Mouse (Mus musculus) heart, postnatal 0 days (tissue): ENCODE measurements around the gene Dnajc17. TPM values are rescaled to one million over a fixed set of nuclear protein-coding genes. Genes with fewer than 3 reads are reported as not detected.

ENCODE experiments used
- ATAC-seq: fragments of 200-750 bp; cut with Nextera tagmentation; 2 replicates; pipeline ENCODE4 v1.8.0; 2017; ENCODE audit warnings: low read depth, moderate number of reproducible peaks, moderate library complexity; ENCODE audit not compliant: insufficient read depth
- DNase-seq: peaks from one replicate; pipeline ENCODE4 v3.0.0-alpha.2; 2016; ENCODE audit warnings: low spot score
- H3K27ac ChIP-seq: fragments of 300-500 bp; sonication (generic); 2 replicates; pipeline ENCODE4 v1.5.1; 2014; ENCODE audit warnings: low read depth, mild to moderate bottlenecking
- H3K27me3 ChIP-seq: fragments of 300-500 bp; sonication (generic); 2 replicates; pipeline ENCODE4 v1.6.1; 2014; ENCODE audit warnings: low read length, mixed read lengths; ENCODE audit not compliant: control insufficient read depth, insufficient read depth
- H3K36me3 ChIP-seq: fragments of 300-500 bp; sonication (generic); replicated peaks from 2 replicates; pipeline ENCODE4 v1.6.1; 2014; ENCODE audit warnings: low read length, mixed read lengths; ENCODE audit not compliant: control insufficient read depth, insufficient read depth
- H3K4me1 ChIP-seq: fragments of 300-500 bp; sonication (generic); 2 replicates; pipeline ENCODE4 v1.6.1; 2014; ENCODE audit warnings: antibody characterized with exemption; ENCODE audit not compliant: control insufficient read depth, insufficient read depth
- H3K4me2 ChIP-seq: fragments of 300-500 bp; sonication (generic); 2 replicates; pipeline ENCODE4 v1.6.1; 2014; ENCODE audit warnings: low read depth, mild to moderate bottlenecking, low read length, moderate library complexity
- H3K4me3 ChIP-seq: fragments of 300-500 bp; sonication (generic); 2 replicates; pipeline ENCODE4 v1.5.1; 2014; ENCODE audit warnings: low read depth, low read length
- H3K9ac ChIP-seq: fragments of 300-500 bp; sonication (generic); replicated peaks from 2 replicates; pipeline ENCODE4 v1.6.1; 2014; ENCODE audit warnings: low read depth, low read length, mixed read lengths
- H3K9me3 ChIP-seq: fragments of 300-500 bp; sonication (generic); replicated peaks from 2 replicates; pipeline ENCODE4 v1.6.1; 2016; ENCODE audit warnings: low read length; ENCODE audit not compliant: control insufficient read depth
- CTCF ChIP-seq: IDR thresholded peaks from 2 replicates; pipeline ENCODE4 v1.5.1; 2016; ENCODE audit warnings: antibody characterized with exemption, control low read depth, low read depth
- EP300 ChIP-seq: IDR thresholded peaks from 2 replicates; pipeline ENCODE4 v1.6.1; 2016; ENCODE audit warnings: antibody characterized with exemption, low read depth
- WGBS: fragments of 180-500 bp; shearing (Covaris S2); extraction: QIAGEN DNeasy Blood & Tissue Kit; methylation state at CpG from one replicate; pipeline ENCODE4 v1.1.7; 2014; 5-methylcytosine and 5-hydroxymethylcytosine counted together
- polyA plus RNA-seq: library from polyadenylated mRNA; unstranded; fragments of >200 nt; fragmentation: Nextera tagmentation; extraction: Ambion mirVana; gene quantifications from 2 replicates; pipeline ENCODE4 v1.2.1, GENCODE M21; 2015
- total RNA-seq: library from RNA; depleted of rRNA; stranded (reverse); fragments of >200 nt; gene quantifications from 2 replicates; pipeline ENCODE4 v1.2.3, GENCODE M21; 2014; ENCODE audit warnings: low replicate concordance

The Dnajc17 gene
- total and polyA plus RNA-seq, 2 experiments from 2014 or later = 8.8 to 18.7 TPM

- 0 out of 2 replicates have a peak overlapping the region, but pooled peaks have one; percentile 3 for H3K4me3 ChIP-seq
- no peaks in the 10 kb centered on the region for H3K27me3 ChIP-seq
- H3K4me2 ChIP-seq = peak overlapping the region; percentile 39
- H3K9ac ChIP-seq = no peak overlapping the region
- ATAC-seq (peak; percentile 82), DNase-seq (peak; percentile 79)
- H3K4me1 ChIP-seq = peaks cover 11% of the 10 kb centered on the region; the same call in 1 of the 2 replicates
- TF ChIP-seq CTCF = no peak
- no peak for TF ChIP-seq EP300
- WGBS = 12% methylated on average over 13 of the region's 13 CpGs
- no peak overlapping the region for H3K27ac ChIP-seq
- H3K36me3 ChIP-seq = no peaks in the 10 kb centered on the region; the same call in 1 of the 2 replicates
- H3K9me3 ChIP-seq = no peaks in the 10 kb centered on the region
Measured at GRCm38 (mm10) chr2:119172862-119173576, 35.6 kb downstream of the Dnajc17 start.

GRCm38 (mm10) chr2:119172446-119172845 lies 36.1 kb downstream of the Dnajc17 start:
- H3K9ac ChIP-seq = no peak overlapping the region

GRCm38 (mm10) chr2:119171574-119171973 lies 37.0 kb downstream of the Dnajc17 start:
- peaks cover 15% of the 10 kb centered on the region for H3K4me1 ChIP-seq

More at GRCm38 (mm10) chr2:119172446-119172845, 36.1 kb downstream of the Dnajc17 start:
- Histone ChIP-seq H3K4me3 (no peak overlapping the region), H3K4me1 (peaks cover 15% of the 10 kb centered on the region; the same call in 1 of the 2 replicates), H3K36me3 (no peaks in the 10 kb centered on the region), H3K27ac (no peak overlapping the region), H3K9me3 (no peaks in the 10 kb centered on the region), H3K27me3 (no peaks in the 10 kb centered on the region), H3K4me2 (no peak overlapping the region)
- no peak for TF ChIP-seq EP300
- TF ChIP-seq CTCF = no peak
- WGBS = 89% methylated on average over 7 of the region's 7 CpGs
- ATAC-seq (no peak), DNase-seq (no peak)

GRCm38 (mm10) chr2:119170282-119170681 lies 38.3 kb downstream of the Dnajc17 start:
- Histone ChIP-seq H3K9me3 (no peaks in the 10 kb centered on the region), H3K36me3 (no peaks in the 10 kb centered on the region), H3K9ac (no peak overlapping the region), H3K27ac (no peak overlapping the region), H3K4me1 (peaks cover 15% of the 10 kb centered on the region), H3K4me3 (no peak overlapping the region), H3K27me3 (peaks cover 9% of the 10 kb centered on the region; the same call in 1 of the 2 replicates), H3K4me2 (no peak overlapping the region)
- WGBS = 87% methylated on average over 2 of the region's 2 CpGs
- ATAC-seq (no peak), DNase-seq (no peak)
- no peak for TF ChIP-seq EP300
- TF ChIP-seq CTCF = no peak

More at GRCm38 (mm10) chr2:119171574-119171973, 37.0 kb downstream of the Dnajc17 start:
- no peaks in the 10 kb centered on the region; the same call in 1 of the 2 replicates for H3K27me3 ChIP-seq
- H3K9me3 ChIP-seq = no peaks in the 10 kb centered on the region
- DNase-seq = no peak
- H3K9ac ChIP-seq = no peak overlapping the region
- no peak overlapping the region for H3K4me3 ChIP-seq
- TF ChIP-seq CTCF = no peak
- TF ChIP-seq EP300 = no peak
- H3K27ac ChIP-seq = no peak overlapping the region
- no peak overlapping the region for H3K4me2 ChIP-seq
- 39% methylated on average over 8 of the region's 8 CpGs for WGBS
- H3K36me3 ChIP-seq = no peaks in the 10 kb centered on the region
- ATAC-seq = no peak

GRCm38 (mm10) chr2:119167866-119168256 lies 40.7 kb downstream of the Dnajc17 start:
- WGBS = 6% methylated on average over 23 of the region's 26 CpGs
- Histone ChIP-seq H3K4me1 (peaks cover 7% of the 10 kb centered on the region), H3K9ac (peak overlapping the region; percentile 22; the same call in 1 of the 2 replicates), H3K36me3 (no peaks in the 10 kb centered on the region), H3K27ac (no peak overlapping the region), H3K4me2 (peak overlapping the region; percentile 85), H3K27me3 (peaks cover 9% of the 10 kb centered on the region; the same call in 1 of the 2 replicates), H3K4me3 (peak overlapping the region; percentile 53), H3K9me3 (no peaks in the 10 kb centered on the region)
- DNase-seq (no peak), ATAC-seq (no peak)
- TF ChIP-seq CTCF (no peak), EP300 (no peak)
